Mouse (Mus musculus) liver, adult 2 months (tissue): Measurements from ENCODE around the gene Paxip1.
A peak's percentile ranks its signal among the peaks of the same experiment; 100 is the strongest.

Experiments used
- CTCF ChIP-seq: fragments of 200-500 bp; IDR thresholded peaks from 2 replicates; pipeline ENCODE4 v1.5.1; 2011; ENCODE audit warnings: low read depth, low read length, control low read depth
- POLR2A ChIP-seq: fragments of 200-500 bp; IDR thresholded peaks from 2 replicates; pipeline ENCODE4 v1.6.1; 2011; ENCODE audit warnings: low read length, control low read depth; ENCODE audit not compliant: insufficient read depth; ENCODE audit errors: extremely low read depth

DNA sequence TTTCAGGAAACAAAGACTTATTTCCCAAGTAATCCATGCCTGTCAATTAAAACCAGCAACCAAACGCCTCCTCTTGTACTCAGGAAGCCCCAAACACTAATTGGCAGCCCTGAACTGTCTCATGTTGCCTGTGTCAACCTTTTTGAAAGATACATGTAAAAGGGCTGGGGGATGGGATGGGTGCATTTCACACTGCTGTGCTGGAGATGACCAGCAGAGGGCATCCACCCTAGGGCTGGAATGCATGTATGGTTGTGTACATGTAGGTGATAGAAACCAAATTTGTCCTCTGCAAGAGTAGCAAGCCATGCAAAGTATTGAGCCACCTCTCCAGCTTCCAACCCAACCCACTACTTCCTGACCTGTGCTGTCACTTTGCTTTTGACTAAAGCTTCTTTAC, 2.4 kb upstream of the Paxip1 start:
- TF ChIP-seq POLR2A (no peak), CTCF (peak; percentile 88)
